Mouse (Mus musculus): Measurements from ENCODE around the gene Jak1.

DNA sequence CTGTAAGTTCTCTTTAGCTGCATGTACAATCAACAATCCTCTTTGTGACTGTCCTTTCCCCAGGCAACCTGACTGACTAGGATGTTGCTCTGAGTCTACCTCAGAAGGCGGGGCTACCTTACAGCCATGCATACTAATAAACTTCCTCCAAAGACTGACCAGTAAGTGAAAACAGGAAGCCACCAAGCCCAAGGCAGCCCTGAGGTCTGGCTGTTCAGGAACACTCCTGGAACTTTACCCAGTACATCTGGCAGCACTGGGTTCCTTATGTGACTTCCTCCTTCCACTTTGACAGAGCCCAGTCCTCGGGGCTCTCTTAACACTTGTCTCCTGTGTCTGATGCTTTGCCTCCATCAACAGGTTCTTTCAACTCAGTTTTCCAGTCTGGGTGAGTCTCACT, 92.3 kb downstream of the Jak1 start:
- TF ChIP-seq CTCF (IDR thresholded peaks at IDR 0.05 in 2 of 3, conservative IDR thresholded peaks at IDR 0.05 in 1 of 3; ENCODE audit: control insufficient read depth in 1 of 3, insufficient read depth in 1 of 3, low read depth in 2 of 3, low read length in 3 of 3, poor library complexity in 1 of 3, severe bottlenecking in 1 of 3) = no peak
- TF ChIP-seq TAL1 (IDR thresholded peaks at IDR 0.05; ENCODE audit: low read length) = no peak
- no peak for TF ChIP-seq EP300 (IDR thresholded peaks at IDR 0.05; ENCODE audit: low read depth in 1 of 2, low read length in 2 of 2)
- no peak for TF ChIP-seq RAD21 (IDR thresholded peaks at IDR 0.05; ENCODE audit: low read depth, low read length)
- TF ChIP-seq CHD2 (IDR thresholded peaks at IDR 0.05; ENCODE audit: low read length) = no peak
- no peak for TF ChIP-seq POLR2AphosphoS2 (IDR thresholded peaks at IDR 0.05; ENCODE audit: low read length)
- TF ChIP-seq USF1 (IDR thresholded peaks at IDR 0.05; ENCODE audit: low read depth, low read length) = no peak
